In genomic region chr19:41314696-41315095, GRCm38 (mm10) we compare ENCODE assay signal across 20 mouse cellular contexts.
"Had no signal": no experiment of that assay in that cellular context is flagged by ENCODE, and none has a peak within 500 bp of the region (broad histone marks: within the 10 kb centered on the region; RNA-seq: fewer than 3 reads in every experiment).

No protein-coding gene starts in this region.

- H3K36me3 ChIP-seq: kidney, embryonic 15.5 days; limb, embryonic 13.5 days; liver, embryonic 13.5 days; neural tube, embryonic 12.5 days; neural tube, embryonic 15.5 days had no signal

- H3K27ac ChIP-seq: kidney, embryonic 15.5 days; left cerebral cortex, adult 2 months; limb, embryonic 13.5 days; liver, embryonic 13.5 days; neural tube, embryonic 12.5 days; neural tube, embryonic 15.5 days; stomach, postnatal 0 days had no signal

- H3K4me2 ChIP-seq: kidney, embryonic 15.5 days; limb, embryonic 13.5 days; liver, embryonic 13.5 days; midbrain, embryonic 11.5 days; neural tube, embryonic 12.5 days; neural tube, embryonic 15.5 days had no signal

- H3K4me3 ChIP-seq: kidney, embryonic 15.5 days; left cerebral cortex, adult 2 months; limb, embryonic 13.5 days; liver, embryonic 13.5 days; neural tube, embryonic 12.5 days; neural tube, embryonic 15.5 days had no signal

- DNase-seq: kidney, adult 11 months; kidney, adult 8-10 months; kidney, postnatal 10 days; kidney, postnatal 36 days; layer of hippocampus, postnatal 36 days; liver, embryonic 13.5 days; lung, adult 2 months; lung, postnatal 14 days; lung, postnatal 4 days; midbrain, embryonic 14.5 days; thymus, adult 2 months; thymus, postnatal 14 days; thymus, postnatal 4 days had no signal

- H3K27me3 ChIP-seq: liver, embryonic 13.5 days; neural tube, embryonic 12.5 days had no signal

- H3K9ac ChIP-seq: kidney, embryonic 15.5 days; limb, embryonic 13.5 days; liver, embryonic 13.5 days; neural tube, embryonic 12.5 days; neural tube, embryonic 15.5 days had no signal

- H3K9me3 ChIP-seq: kidney, embryonic 15.5 days; limb, embryonic 13.5 days; liver, embryonic 13.5 days; neural tube, embryonic 12.5 days; neural tube, embryonic 15.5 days had no signal
